Mouse (Mus musculus) cerebellum, adult 2 months (tissue): ENCODE results near the gene Zfp94.

Experiments used
- CTCF ChIP-seq: fragments of 200-500 bp; IDR thresholded peaks from 2 replicates; pipeline ENCODE4 v1.5.1; 2011; ENCODE audit warnings: low read depth, mild to moderate bottlenecking, control low read depth, low read length, moderate library complexity, borderline replicate concordance; ENCODE audit not compliant: insufficient read depth
- POLR2A ChIP-seq: fragments of 200-500 bp; IDR thresholded peaks from 2 replicates; pipeline ENCODE4 v1.6.1; 2011; ENCODE audit warnings: low read length, control low read depth, borderline replicate concordance; ENCODE audit not compliant: insufficient read depth

GRCm38 (mm10) chr7:24355646-24356045, 39.2 kb upstream of the Zfp94 start:
- no peak for TF ChIP-seq CTCF
- no peak for TF ChIP-seq POLR2A
